Mouse (Mus musculus) embryonic facial prominence, embryonic 12.5 days (tissue): ENCODE data around the gene Dact2. TPM values are rescaled to one million over a fixed set of nuclear protein-coding genes. Genes with fewer than 3 reads are reported as not detected.

Experiments
- ATAC-seq: fragments of 200-750 bp; cut with Nextera tagmentation; 2 replicates; pipeline ENCODE4 v1.8.0; 2017; ENCODE audit not compliant: insufficient number of reproducible peaks, insufficient read depth, low FRiP score, low TSS enrichment
- H3K27ac ChIP-seq: fragments of 300-500 bp; sonication (generic); 2 replicates; pipeline ENCODE4 v1.5.1; 2016; ENCODE audit warnings: mild to moderate bottlenecking
- H3K27me3 ChIP-seq: fragments of 300-500 bp; sonication (generic); 2 replicates; pipeline ENCODE4 v1.6.1; 2016; ENCODE audit warnings: mild to moderate bottlenecking, moderate library complexity
- H3K36me3 ChIP-seq: fragments of 300-500 bp; sonication (generic); 2 replicates; pipeline ENCODE4 v1.6.1; 2016; ENCODE audit warnings: mild to moderate bottlenecking
- H3K4me1 ChIP-seq: fragments of 300-500 bp; sonication (generic); 2 replicates; pipeline ENCODE4 v1.6.1; 2016
- H3K4me2 ChIP-seq: fragments of 300-500 bp; sonication (generic); replicated peaks from 2 replicates; pipeline ENCODE4 v1.6.1; 2016; ENCODE audit warnings: mild to moderate bottlenecking, moderate library complexity
- H3K4me3 ChIP-seq: fragments of 300-500 bp; sonication (generic); 2 replicates; pipeline ENCODE4 v1.5.1; 2016; ENCODE audit warnings: mild to moderate bottlenecking
- H3K9ac ChIP-seq: fragments of 300-500 bp; sonication (generic); 2 replicates; pipeline ENCODE4 v1.6.1; 2016; ENCODE audit warnings: mild to moderate bottlenecking, moderate library complexity
- H3K9me3 ChIP-seq: fragments of 300-500 bp; sonication (generic); 2 replicates; pipeline ENCODE4 v1.6.1; 2016; ENCODE audit warnings: mild to moderate bottlenecking, moderate library complexity
- WGBS: fragments of 180-500 bp; shearing (Covaris S2); methylation state at CpG from one replicate; pipeline ENCODE4 v1.1.7; 2016; 5-methylcytosine and 5-hydroxymethylcytosine counted together
- polyA plus RNA-seq: library from polyadenylated mRNA; unstranded; fragments of >200 nt; fragmentation: Nextera tagmentation; extraction: Ambion mirVana; gene quantifications from 2 replicates; pipeline ENCODE4 v1.2.1, GENCODE M21; 2016

The Dact2 gene
- 1.9 and 2.5 TPM in 2 replicates for polyA plus RNA-seq

GRCm38 (mm10) chr17:14204061-14204460 is at the start of gene Dact2:
Dact2 (minus strand) TSS chr17:14204304.
- ATAC-seq: no peak
- WGBS: 47% methylated on average over 13 of the region's 13 CpGs
- H3K9ac ChIP-seq: peak within 1 kb of the TSS; percentile 67
- no peaks in the 10 kb centered on the region for H3K36me3 ChIP-seq
- peaks cover 34% of the 10 kb centered on the region for H3K4me1 ChIP-seq
- H3K27me3 ChIP-seq: peaks cover 60% of the 10 kb centered on the region
- H3K4me3 ChIP-seq: peak within 1 kb of the TSS; percentile 68
- no peaks in the 10 kb centered on the region for H3K9me3 ChIP-seq
- 0 out of 2 replicates have a peak within 1 kb of the TSS, but pooled peaks have one; percentile 25 for H3K27ac ChIP-seq
- peak within 1 kb of the TSS; percentile 98 for H3K4me2 ChIP-seq

DNA sequence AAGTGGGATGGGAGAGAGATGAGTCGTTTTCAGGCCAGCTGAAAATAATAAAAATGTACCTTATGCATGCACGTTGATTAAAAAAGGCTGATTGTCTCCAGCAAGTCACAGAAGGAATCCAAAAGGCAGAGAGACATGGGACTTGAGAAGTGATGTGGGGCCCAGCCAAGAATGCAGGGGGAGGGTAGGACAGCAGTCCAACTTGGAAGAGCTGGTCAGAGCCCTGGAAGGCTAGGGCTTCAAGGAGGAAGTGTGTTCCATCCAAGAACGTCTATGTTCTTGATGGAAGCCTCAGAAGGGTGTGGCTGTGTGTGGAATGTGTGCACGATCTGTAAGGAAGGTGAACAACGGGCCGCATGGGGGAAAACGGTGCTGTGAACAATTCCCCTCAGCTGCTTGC is 48.4 kb upstream of the Dact2 start:
- Histone ChIP-seq H3K36me3 (no peaks in the 10 kb centered on the region), H3K4me2 (no peak overlapping the region), H3K27ac (no peak overlapping the region), H3K4me3 (no peak overlapping the region), H3K9me3 (no peaks in the 10 kb centered on the region), H3K27me3 (0 out of 2 replicates have a peak, but pooled peaks cover 6% of the 10 kb centered on the region), H3K4me1 (peaks cover 13% of the 10 kb centered on the region; the same call in 1 of the 2 replicates), H3K9ac (no peak overlapping the region)
- no peak for ATAC-seq
- 66% methylated on average over 7 of the region's 7 CpGs for WGBS

DNA sequence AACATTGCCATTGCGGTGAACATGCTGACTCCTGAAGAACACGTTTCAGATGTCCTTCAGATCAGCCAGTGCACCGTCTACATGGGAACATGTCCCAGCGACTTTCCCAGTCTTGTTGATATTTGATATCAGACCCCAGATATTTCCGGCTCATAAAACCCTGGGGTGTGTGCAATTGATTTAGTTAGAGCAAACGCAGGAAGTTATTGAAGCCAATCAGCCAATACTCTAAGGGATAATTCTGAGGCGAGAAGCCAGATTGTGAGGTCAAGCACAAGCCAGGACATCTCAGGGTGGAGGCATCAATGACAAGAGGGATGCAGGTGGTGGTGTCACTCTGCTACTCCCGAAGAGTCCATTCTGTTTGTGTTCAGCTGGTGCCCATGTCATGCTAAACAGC is 46.3 kb upstream of the Dact2 start:
- Histone ChIP-seq H3K4me3 (no peak overlapping the region), H3K9me3 (no peaks in the 10 kb centered on the region), H3K4me1 (peaks cover 13% of the 10 kb centered on the region; the same call in 1 of the 2 replicates), H3K36me3 (no peaks in the 10 kb centered on the region), H3K27ac (no peak overlapping the region), H3K9ac (no peak overlapping the region), H3K27me3 (0 out of 2 replicates have a peak, but pooled peaks cover 3% of the 10 kb centered on the region), H3K4me2 (no peak overlapping the region)
- WGBS: 52% methylated on average over 8 of the region's 8 CpGs
- ATAC-seq: no peak

DNA sequence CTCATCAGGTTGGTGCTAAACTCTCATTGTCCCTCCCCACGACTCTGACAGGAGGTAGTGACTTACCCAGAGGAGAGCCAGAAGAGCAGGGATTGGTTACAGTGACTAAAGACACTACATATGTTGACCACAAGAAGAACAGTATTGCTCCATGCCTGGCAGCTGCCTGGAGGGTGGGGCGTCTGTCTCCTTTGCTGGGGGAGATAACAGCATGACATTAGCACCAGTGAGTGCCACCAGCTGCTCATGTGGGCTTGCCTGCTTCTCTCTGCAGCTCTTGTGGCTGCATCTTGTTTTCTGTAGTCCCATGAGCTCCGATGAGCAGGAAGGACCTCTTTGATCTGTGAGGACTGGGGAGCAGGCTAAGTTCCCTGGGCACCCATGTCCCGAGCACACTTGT is 45.5 kb upstream of the Dact2 start:
- Histone ChIP-seq H3K9ac (no peak overlapping the region), H3K4me3 (no peak overlapping the region), H3K36me3 (no peaks in the 10 kb centered on the region), H3K4me2 (no peak overlapping the region), H3K27me3 (0 out of 2 replicates have a peak, but pooled peaks cover 3% of the 10 kb centered on the region), H3K27ac (no peak overlapping the region), H3K9me3 (no peaks in the 10 kb centered on the region), H3K4me1 (peaks cover 13% of the 10 kb centered on the region; the same call in 1 of the 2 replicates)
- WGBS: 68% methylated on average over 4 of the region's 4 CpGs
- no peak for ATAC-seq

- Histone ChIP-seq H3K36me3 (no peaks in the 10 kb centered on the region), H3K4me3 (no peak overlapping the region), H3K9ac (no peak overlapping the region), H3K27me3 (0 out of 2 replicates have a peak, but pooled peaks cover 5% of the 10 kb centered on the region), H3K9me3 (no peaks in the 10 kb centered on the region), H3K27ac (no peak overlapping the region), H3K4me2 (no peak overlapping the region), H3K4me1 (0 out of 2 replicates have a peak, but pooled peaks cover 10% of the 10 kb centered on the region)
- 90% methylated on average over 8 of the region's 8 CpGs for WGBS
- no peak for ATAC-seq
Observed at GRCm38 (mm10) chr17:14247931-14248330, 43.8 kb upstream of the Dact2 start.

GRCm38 (mm10) chr17:14246266-14246665 is 42.2 kb upstream of the Dact2 start:
- 0 out of 2 replicates have a peak, but pooled peaks cover 10% of the 10 kb centered on the region for H3K4me1 ChIP-seq
- no peak overlapping the region for H3K4me2 ChIP-seq
- no peak overlapping the region for H3K9ac ChIP-seq
- H3K4me3 ChIP-seq: no peak overlapping the region
- WGBS: 80% methylated on average over 2 of the region's 2 CpGs
- ATAC-seq: no peak
- no peak overlapping the region for H3K27ac ChIP-seq
- H3K36me3 ChIP-seq: no peaks in the 10 kb centered on the region
- no peaks in the 10 kb centered on the region for H3K9me3 ChIP-seq
- 0 out of 2 replicates have a peak, but pooled peaks cover 5% of the 10 kb centered on the region for H3K27me3 ChIP-seq

GRCm38 (mm10) chr17:14244195-14244965 is 40.3 kb upstream of the Dact2 start:
- Histone ChIP-seq H3K9me3 (no peaks in the 10 kb centered on the region), H3K36me3 (no peaks in the 10 kb centered on the region), H3K9ac (no peak overlapping the region), H3K27me3 (0 out of 2 replicates have a peak, but pooled peaks cover 2% of the 10 kb centered on the region), H3K4me1 (no peaks in the 10 kb centered on the region), H3K4me3 (no peak overlapping the region), H3K4me2 (no peak overlapping the region), H3K27ac (no peak overlapping the region)
- no peak for ATAC-seq
- 70% methylated on average over 11 of the region's 11 CpGs for WGBS

GRCm38 (mm10) chr17:14242634-14243033 is 38.5 kb upstream of the Dact2 start:
- H3K9me3 ChIP-seq: no peaks in the 10 kb centered on the region
- peaks cover 2% of the 10 kb centered on the region; the same call in 1 of the 2 replicates for H3K27me3 ChIP-seq
- H3K27ac ChIP-seq: no peak overlapping the region
- peaks cover 5% of the 10 kb centered on the region; the same call in 1 of the 2 replicates for H3K4me1 ChIP-seq
- ATAC-seq: no peak
- H3K36me3 ChIP-seq: no peaks in the 10 kb centered on the region
- H3K9ac ChIP-seq: no peak overlapping the region
- H3K4me3 ChIP-seq: no peak overlapping the region
- 90% methylated on average over 8 of the region's 8 CpGs for WGBS
- no peak overlapping the region for H3K4me2 ChIP-seq

GRCm38 (mm10) chr17:14239960-14240359 is 35.9 kb upstream of the Dact2 start:
- no peaks in the 10 kb centered on the region for H3K36me3 ChIP-seq
- H3K9ac ChIP-seq: no peak overlapping the region
- H3K4me3 ChIP-seq: no peak overlapping the region
- no peak for ATAC-seq
- H3K9me3 ChIP-seq: no peaks in the 10 kb centered on the region
- WGBS: 86% methylated on average over 10 of the region's 10 CpGs
- H3K4me2 ChIP-seq: no peak overlapping the region
- H3K27me3 ChIP-seq: peaks cover 6% of the 10 kb centered on the region; the same call in 1 of the 2 replicates
- peaks cover 11% of the 10 kb centered on the region; the same call in 1 of the 2 replicates for H3K4me1 ChIP-seq
- no peak overlapping the region for H3K27ac ChIP-seq

DNA sequence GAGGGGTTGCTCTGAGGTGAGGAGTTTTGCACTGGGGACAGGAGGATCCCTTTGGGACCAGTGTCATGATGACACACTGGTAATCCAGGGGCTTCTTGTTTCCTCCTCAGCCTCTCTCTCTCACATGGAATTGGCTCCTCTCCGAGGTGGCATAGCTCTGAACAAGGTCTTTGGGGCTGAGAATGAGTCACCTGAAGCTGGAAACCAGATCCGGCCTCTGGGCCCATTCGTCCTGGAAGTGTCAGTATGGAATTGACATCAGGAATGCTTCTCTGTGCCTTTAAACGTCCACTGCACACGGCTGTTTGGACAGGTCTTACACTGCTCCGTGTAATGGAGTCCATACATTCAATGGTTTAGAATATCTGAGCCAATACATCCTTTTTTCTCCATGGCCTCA is 33.0 kb upstream of the Dact2 start:
- ATAC-seq: no peak
- H3K9me3 ChIP-seq: no peaks in the 10 kb centered on the region
- no peak overlapping the region for H3K9ac ChIP-seq
- 44% methylated on average over 6 of the region's 6 CpGs for WGBS
- H3K36me3 ChIP-seq: no peaks in the 10 kb centered on the region
- H3K27ac ChIP-seq: no peak overlapping the region
- H3K4me3 ChIP-seq: no peak overlapping the region
- no peak overlapping the region for H3K4me2 ChIP-seq
- peaks cover 4% of the 10 kb centered on the region; the same call in 1 of the 2 replicates for H3K27me3 ChIP-seq
- H3K4me1 ChIP-seq: peaks cover 15% of the 10 kb centered on the region

- no peak overlapping the region for H3K27ac ChIP-seq
Observed at GRCm38 (mm10) chr17:14234774-14235389, 30.8 kb upstream of the Dact2 start.

More at GRCm38 (mm10) chr17:14234774-14235389, 30.8 kb upstream of the Dact2 start:
- peaks cover 4% of the 10 kb centered on the region; the same call in 1 of the 2 replicates for H3K27me3 ChIP-seq
- WGBS: 48% methylated on average over 12 of the region's 12 CpGs
- H3K4me3 ChIP-seq: no peak overlapping the region
- H3K36me3 ChIP-seq: no peaks in the 10 kb centered on the region
- H3K9me3 ChIP-seq: no peaks in the 10 kb centered on the region
- H3K9ac ChIP-seq: no peak overlapping the region
- ATAC-seq: no peak
- no peak overlapping the region for H3K4me2 ChIP-seq
- H3K4me1 ChIP-seq: peaks cover 35% of the 10 kb centered on the region
